Mouse (Mus musculus) liver (tissue): Measurements from ENCODE around the gene Tcte3.
A peak's percentile ranks its signal among the peaks of the same experiment; 100 is the strongest.
"Not testable (repeated sequence)": the region's sequence is repeated elsewhere in the genome, so short reads cannot be mapped to it uniquely, and the experiment has no call there.

Experiments
- DNase-seq: peaks from one replicate; pipeline ENCODE4 v3.0.0-alpha.2; 2020; ENCODE audit warnings: mixed read lengths

Tcte3 gene

DNA sequence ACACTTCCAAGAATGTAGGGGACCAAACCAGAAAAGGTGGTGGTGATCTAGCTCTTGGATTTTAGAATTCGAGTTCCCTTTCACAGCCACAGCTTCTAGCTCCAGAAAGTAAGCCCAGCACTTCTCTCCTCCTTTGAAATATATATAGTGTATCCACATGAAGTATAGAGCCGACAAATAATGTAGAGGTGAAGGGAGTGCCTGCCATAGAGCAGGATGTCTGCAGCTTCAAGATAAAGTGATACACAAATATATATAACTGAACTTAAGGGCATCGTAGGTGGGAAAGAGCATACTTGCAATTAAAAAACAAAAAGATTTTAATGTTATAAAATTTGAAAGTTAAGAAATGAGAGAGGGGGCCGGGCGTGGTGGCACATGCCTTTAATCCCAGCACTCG is 15.8 kb downstream of the Tcte3 start:
- DNase-seq: not testable (repeated sequence)

DNA sequence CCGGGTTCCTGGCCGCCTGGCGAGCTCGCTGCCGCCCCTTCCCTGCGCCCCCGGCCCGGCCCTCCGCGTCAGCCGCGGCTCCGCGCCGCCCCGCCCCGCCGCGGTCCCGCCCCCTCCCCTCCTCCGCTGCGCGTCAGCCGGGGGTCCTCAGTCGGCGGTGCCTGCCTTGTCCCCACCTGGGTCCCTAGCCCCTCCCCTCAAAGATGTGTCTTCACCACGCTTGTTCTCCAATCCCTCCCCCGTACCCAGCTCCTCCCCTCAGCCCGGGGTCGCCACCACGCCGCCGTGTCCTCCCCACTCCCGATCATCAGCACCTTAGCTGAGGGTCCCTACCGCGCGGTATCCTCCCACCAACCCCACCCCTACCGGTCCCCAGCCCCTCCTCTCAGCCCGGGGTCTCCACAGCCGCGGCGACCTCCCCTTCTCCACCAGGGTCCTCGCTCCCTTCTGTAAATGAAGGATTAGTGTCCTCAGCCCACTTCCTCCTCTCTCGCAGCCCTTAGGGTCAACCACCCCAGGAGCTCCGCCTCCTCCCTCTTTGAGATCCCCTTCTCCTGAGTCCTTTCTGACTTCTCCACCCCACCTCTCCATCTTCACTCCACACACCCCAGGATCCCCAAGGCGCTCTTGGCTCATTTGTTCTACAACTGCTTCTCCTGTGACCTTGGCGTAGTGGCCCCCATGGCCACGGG is 16.6 kb downstream of the Tcte3 start:
- not testable (repeated sequence) for DNase-seq

DNA sequence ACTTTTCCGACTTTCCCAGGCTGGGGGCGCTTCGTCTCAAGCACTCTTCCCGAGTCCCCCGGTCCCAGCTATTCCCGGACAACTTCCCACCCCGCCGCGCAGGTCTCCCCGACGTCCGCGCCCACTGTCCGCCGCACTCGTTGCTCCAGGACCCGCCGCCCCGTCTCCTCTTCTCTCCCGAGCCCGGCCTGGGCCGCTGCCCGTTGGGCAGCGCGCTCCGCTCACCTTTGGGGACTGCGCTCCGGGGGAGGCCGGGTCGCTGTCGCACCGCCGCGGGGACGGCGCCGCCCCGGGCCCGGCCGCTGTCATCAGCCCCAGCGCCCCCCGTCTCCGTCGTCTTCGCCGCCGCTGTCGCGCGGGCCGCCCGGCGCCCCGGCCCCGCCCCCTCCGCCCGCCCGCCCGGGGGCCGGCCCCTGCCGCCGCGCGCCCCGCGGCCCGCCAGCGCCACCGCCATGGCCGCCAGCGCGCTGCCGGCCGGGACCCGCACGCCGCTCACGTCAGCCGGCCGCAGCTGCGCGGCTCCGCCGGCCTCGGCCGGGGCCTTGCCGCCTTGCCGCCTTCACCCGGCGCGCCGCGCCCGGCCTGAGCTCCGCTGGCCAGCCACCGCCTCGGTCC is 17.3 kb downstream of the Tcte3 start:
- not testable (repeated sequence) for DNase-seq

DNA sequence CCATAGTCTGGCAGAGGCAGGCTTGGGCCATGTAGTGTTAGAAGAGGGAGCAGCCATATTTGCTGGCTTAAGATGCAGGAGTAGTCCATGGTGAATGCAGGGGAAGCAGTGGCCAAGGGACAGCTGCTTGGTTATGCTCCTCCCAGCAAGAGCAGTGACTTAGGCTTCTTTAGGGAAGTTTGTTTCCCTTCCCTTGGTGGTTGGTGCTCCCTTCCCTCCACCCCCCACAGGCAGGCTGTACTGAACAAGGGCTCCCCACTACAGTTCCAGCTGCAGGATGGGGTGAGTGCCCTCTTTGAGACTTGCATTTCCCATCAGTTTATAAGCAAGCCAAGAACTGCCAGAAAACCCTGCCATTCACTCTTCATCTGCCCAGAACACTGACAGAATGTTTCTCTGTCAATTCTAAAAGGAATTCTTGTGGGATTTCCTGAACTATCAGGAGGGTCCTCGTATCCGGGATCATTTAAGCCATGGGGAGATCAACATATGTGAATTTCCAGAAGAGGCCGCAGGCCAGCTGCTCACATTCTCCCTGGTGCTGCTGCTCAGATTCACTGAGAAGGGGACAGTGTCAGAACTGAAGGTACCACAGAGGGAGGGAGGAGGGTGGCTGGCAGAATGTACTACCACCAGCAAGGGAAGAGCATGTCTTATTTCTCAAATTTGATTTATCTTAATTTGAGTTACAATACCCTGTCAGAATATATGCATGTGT is 19.6 kb downstream of the Tcte3 start:
- peak; percentile 9 for DNase-seq

DNA sequence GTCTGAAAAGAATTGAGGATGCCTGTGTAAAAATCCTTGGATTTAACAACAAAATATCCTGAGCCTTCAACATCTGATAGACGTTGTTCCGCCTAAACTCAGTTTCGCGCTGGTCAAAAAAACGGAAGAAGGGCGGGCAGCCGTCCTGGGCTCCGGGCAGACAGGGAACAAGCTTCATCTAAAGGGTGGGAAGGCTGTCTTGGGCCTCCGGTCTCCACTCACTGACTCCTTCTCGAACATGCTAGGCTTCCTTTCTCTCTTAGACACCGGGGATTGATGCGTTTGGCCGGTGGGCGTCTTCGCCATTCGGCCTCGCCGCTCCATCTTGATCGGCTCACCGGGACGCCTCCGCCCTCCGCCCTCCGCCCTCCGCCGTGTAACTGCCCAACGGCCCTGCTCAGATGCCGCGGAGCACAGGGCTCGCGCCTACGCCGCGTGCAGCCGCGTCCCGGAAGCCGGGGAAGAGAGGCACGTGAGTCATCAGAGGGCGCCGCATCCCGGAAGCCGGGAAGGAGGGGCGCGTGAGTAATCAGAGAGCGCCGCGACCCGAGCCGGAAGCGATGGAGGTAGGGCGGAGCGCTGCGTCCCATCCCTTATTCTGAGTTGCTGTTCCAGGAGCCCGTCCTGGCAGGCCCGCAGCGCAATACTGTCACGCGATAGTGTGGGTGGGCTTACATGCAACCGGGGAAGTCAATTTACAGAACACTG is 31.4 kb downstream of the Tcte3 start, which contains the start of gene Gm3435:
Gene Gm3435, plus strand, starts transcription at position 471 of the 708 bp plus-strand sequence.
- not testable (repeated sequence) for DNase-seq

DNA sequence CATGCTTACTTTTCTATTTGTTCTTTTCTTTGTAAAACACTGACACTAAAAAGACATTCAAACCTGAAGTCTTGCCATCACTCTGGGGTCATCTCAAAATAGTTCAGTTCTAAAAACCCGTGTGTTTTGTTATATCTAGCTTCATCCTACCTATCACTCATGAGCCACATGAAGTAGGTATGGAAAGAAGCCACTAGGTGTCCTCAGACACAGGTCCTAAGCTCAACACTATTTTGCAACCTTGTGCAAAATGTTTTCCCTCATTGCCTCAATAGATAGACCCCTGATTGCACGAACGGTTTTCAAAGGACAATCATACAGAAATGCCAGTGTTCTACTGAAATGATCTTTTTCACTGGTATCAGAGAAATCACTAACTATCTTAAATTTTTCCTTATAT is 32.2 kb downstream of the Tcte3 start:
- not testable (repeated sequence) for DNase-seq

DNA sequence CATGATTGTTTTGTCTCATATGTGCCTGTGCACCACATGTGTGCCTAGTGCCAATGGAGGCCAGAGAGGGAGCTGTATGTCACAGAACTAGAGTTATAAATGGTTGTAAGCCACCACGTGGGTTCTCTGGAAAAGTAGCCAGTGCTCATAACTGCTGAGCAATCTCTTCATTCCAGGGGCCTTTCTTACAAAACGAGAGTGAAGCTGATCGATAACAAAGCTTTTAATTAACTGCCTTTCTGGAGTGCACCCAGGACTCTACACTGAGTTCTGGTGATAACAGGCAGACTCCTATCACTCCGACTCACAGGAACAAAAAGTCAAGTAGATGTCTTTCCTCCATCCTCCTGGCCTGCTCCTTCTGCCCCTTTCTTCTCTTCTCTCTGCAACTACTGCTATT is 41.2 kb downstream of the Tcte3 start:
- not testable (repeated sequence) for DNase-seq

DNA sequence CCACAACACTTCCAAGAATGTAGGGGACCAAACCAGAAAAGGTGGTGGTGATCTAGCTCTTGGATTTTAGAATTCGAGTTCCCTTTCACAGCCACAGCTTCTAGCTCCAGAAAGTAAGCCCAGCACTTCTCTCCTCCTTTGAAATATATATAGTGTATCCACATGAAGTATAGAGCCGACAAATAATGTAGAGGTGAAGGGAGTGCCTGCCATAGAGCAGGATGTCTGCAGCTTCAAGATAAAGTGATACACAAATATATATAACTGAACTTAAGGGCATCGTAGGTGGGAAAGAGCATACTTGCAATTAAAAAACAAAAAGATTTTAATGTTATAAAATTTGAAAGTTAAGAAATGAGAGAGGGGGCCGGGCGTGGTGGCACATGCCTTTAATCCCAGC is 47.1 kb downstream of the Tcte3 start:
- not testable (repeated sequence) for DNase-seq

DNA sequence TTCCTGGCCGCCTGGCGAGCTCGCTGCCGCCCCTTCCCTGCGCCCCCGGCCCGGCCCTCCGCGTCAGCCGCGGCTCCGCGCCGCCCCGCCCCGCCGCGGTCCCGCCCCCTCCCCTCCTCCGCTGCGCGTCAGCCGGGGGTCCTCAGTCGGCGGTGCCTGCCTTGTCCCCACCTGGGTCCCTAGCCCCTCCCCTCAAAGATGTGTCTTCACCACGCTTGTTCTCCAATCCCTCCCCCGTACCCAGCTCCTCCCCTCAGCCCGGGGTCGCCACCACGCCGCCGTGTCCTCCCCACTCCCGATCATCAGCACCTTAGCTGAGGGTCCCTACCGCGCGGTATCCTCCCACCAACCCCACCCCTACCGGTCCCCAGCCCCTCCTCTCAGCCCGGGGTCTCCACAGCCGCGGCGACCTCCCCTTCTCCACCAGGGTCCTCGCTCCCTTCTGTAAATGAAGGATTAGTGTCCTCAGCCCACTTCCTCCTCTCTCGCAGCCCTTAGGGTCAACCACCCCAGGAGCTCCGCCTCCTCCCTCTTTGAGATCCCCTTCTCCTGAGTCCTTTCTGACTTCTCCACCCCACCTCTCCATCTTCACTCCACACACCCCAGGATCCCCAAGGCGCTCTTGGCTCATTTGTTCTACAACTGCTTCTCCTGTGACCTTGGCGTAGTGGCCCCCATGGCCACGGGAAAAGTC is 48.0 kb downstream of the Tcte3 start:
- not testable (repeated sequence) for DNase-seq

DNA sequence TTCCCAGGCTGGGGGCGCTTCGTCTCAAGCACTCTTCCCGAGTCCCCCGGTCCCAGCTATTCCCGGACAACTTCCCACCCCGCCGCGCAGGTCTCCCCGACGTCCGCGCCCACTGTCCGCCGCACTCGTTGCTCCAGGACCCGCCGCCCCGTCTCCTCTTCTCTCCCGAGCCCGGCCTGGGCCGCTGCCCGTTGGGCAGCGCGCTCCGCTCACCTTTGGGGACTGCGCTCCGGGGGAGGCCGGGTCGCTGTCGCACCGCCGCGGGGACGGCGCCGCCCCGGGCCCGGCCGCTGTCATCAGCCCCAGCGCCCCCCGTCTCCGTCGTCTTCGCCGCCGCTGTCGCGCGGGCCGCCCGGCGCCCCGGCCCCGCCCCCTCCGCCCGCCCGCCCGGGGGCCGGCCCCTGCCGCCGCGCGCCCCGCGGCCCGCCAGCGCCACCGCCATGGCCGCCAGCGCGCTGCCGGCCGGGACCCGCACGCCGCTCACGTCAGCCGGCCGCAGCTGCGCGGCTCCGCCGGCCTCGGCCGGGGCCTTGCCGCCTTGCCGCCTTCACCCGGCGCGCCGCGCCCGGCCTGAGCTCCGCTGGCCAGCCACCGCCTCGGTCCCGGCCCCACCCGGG is 48.7 kb downstream of the Tcte3 start:
- not testable (repeated sequence) for DNase-seq

DNA sequence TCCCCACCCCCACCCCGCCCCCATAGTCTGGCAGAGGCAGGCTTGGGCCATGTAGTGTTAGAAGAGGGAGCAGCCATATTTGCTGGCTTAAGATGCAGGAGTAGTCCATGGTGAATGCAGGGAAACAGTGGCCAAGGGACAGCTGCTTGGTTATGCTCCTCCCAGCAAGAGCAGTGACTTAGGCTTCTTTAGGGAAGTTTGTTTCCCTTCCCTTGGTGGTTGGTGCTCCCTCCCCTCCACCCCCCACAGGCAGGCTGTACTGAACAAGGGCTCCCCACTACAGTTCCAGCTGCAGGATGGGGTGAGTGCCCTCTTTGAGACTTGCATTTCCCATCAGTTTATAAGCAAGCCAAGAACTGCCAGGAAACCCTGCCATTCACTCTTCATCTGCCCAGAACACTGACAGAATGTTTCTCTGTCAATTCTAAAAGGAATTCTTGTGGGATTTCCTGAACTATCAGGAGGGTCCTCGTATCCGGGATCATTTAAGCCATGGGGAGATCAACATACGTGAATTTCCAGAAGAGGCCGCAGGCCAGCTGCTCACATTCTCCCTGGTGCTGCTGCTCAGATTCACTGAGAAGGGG is 51.1 kb downstream of the Tcte3 start:
- not testable (repeated sequence) for DNase-seq

DNA sequence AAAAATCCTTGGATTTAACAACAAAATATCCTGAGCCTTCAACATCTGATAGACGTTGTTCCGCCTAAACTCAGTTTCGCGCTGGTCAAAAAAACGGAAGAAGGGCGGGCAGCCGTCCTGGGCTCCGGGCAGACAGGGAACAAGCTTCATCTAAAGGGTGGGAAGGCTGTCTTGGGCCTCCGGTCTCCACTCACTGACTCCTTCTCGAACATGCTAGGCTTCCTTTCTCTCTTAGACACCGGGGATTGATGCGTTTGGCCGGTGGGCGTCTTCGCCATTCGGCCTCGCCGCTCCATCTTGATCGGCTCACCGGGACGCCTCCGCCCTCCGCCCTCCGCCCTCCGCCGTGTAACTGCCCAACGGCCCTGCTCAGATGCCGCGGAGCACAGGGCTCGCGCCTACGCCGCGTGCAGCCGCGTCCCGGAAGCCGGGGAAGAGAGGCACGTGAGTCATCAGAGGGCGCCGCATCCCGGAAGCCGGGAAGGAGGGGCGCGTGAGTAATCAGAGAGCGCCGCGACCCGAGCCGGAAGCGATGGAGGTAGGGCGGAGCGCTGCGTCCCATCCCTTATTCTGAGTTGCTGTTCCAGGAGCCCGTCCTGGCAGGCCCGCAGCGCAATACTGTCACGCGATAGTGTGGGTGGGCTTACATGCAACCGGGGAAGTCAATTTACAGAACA is 62.8 kb downstream of the Tcte3 start, which contains the start of the genes 9030025P20Rik and Gm3417:
Gene 9030025P20Rik, plus strand, starts transcription at position 107 of the 677 bp plus-strand sequence.
Gene Gm3417, minus strand, starts transcription at position 429 of the 677 bp plus-strand sequence.
- not testable (repeated sequence) for DNase-seq

DNA sequence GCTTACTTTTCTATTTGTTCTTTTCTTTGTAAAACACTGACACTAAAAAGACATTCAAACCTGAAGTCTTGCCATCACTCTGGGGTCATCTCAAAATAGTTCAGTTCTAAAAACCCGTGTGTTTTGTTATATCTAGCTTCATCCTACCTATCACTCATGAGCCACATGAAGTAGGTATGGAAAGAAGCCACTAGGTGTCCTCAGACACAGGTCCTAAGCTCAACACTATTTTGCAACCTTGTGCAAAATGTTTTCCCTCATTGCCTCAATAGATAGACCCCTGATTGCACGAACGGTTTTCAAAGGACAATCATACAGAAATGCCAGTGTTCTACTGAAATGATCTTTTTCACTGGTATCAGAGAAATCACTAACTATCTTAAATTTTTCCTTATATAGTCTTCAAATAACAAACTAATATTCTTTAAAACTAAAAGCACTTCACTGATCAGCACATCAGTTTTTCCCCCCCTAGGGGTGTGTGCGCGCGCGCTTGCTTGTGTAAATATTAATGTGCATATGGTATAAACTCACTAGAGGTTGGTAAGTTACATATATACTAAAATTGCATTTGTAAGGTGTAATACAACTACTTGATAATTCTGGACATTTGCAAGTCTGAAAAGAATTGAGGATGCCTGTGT is 63.4 kb downstream of the Tcte3 start:
- DNase-seq: not testable (repeated sequence)
